Comparison of ENCODE assay signal across 25 mouse cellular contexts in genomic region chr13:41675966-41676835, GRCm38 (mm10).
DNase-seq lines count a peak whose midpoint lies in the region; ATAC-seq lines count a peak whose summit lies in the region.
"Had no signal": no experiment of that assay in that cellular context is flagged by ENCODE, and none has a peak within 500 bp of the region (broad histone marks: within the 10 kb centered on the region; RNA-seq: fewer than 3 reads in every experiment).

No protein-coding gene starts in this region.

- no peaks in the 10 kb centered on the region for H3K9me3 ChIP-seq in kidney, embryonic 16.5 days (ENCODE audit: low read length)
- H3K9me3 ChIP-seq: forebrain, embryonic 15.5 days; heart, embryonic 13.5 days; limb, embryonic 12.5 days; megakaryocyte, embryonic 14.5 days had no signal

- H3K9ac ChIP-seq in kidney, embryonic 16.5 days (replicated peaks; ENCODE audit: low read length): no peak overlapping the region
- H3K9ac ChIP-seq: forebrain, embryonic 15.5 days; heart, embryonic 13.5 days; hindbrain, embryonic 14.5 days; limb, embryonic 12.5 days; liver, postnatal 0 days had no signal

- 52% methylated on average over 9 of the region's 9 CpGs for WGBS in kidney, embryonic 16.5 days

- ATAC-seq in kidney, embryonic 16.5 days (ENCODE audit: low FRiP score, low TSS enrichment): peak; percentile 61
- ATAC-seq: CD4-positive, CD25-positive, alpha-beta regulatory T cell, adult 4 months; forebrain, embryonic 15.5 days; inflammation-experienced regulatory T-cells, adult 6 months; liver, postnatal 0 days; midbrain, embryonic 16.5 days had no signal

- peak overlapping the region; percentile 79 for H3K27ac ChIP-seq in kidney, embryonic 16.5 days (ENCODE audit: low read length)
- H3K27ac ChIP-seq: forebrain, embryonic 15.5 days; heart, adult 2 months; heart, embryonic 13.5 days; hindbrain, embryonic 14.5 days; limb, embryonic 12.5 days had no signal

- no peaks in the 10 kb centered on the region for H3K36me3 ChIP-seq in kidney, embryonic 16.5 days (ENCODE audit: insufficient read depth, low read length)
- H3K36me3 ChIP-seq: forebrain, embryonic 15.5 days; heart, embryonic 13.5 days; limb, embryonic 12.5 days had no signal

- peaks cover 43% of the 10 kb centered on the region for H3K4me1 ChIP-seq in kidney, embryonic 16.5 days (ENCODE audit: insufficient read depth, low read length)
- H3K4me1 ChIP-seq: forebrain, embryonic 15.5 days; limb, embryonic 12.5 days; megakaryocyte, embryonic 14.5 days had no signal

- no peaks in the 10 kb centered on the region for H3K27me3 ChIP-seq in kidney, embryonic 16.5 days (ENCODE audit: insufficient read depth, low read length)
- H3K27me3 ChIP-seq: forebrain, embryonic 15.5 days; heart, embryonic 13.5 days; limb, embryonic 12.5 days; megakaryocyte, embryonic 14.5 days had no signal

- no peak overlapping the region for H3K4me2 ChIP-seq in kidney, embryonic 16.5 days (replicated peaks; ENCODE audit: low read depth, low read length)
- H3K4me2 ChIP-seq: forebrain, embryonic 15.5 days; heart, embryonic 13.5 days; hindbrain, embryonic 14.5 days; limb, embryonic 12.5 days; liver, embryonic 11.5 days had no signal

- DNase-seq in heart, adult 11 months: peak; percentile 72
- DNase-seq in heart, postnatal 4 days: no peak
- no peak for DNase-seq in kidney, postnatal 14 days
- DNase-seq in 3T3-L1 (ENCODE audit: low read depth, low spot score): peak; percentile 78
- peak; percentile 69 for DNase-seq in adipocyte (ENCODE audit: low spot score)
- no peak for DNase-seq in T-cell, adult 2 months (ENCODE audit: low spot score)
- DNase-seq in right cerebral cortex, postnatal 10 days (ENCODE audit: low spot score in 2 of 2): no peak
- DNase-seq: adrenal gland, postnatal 14 days; cerebellum, adult 8-10 months; cerebellum, postnatal 36 days; heart, adult 2 months; heart, postnatal 14 days; liver, postnatal 0 days; lung, postnatal 36 days; right cerebral cortex, postnatal 4 days had no signal

- H3K4me3 ChIP-seq in kidney, embryonic 16.5 days (ENCODE audit: low read length): no peak overlapping the region
- H3K4me3 ChIP-seq: forebrain, embryonic 15.5 days; heart, adult 2 months; heart, embryonic 13.5 days; limb, embryonic 12.5 days; megakaryocyte, embryonic 14.5 days had no signal

Comparison
In these comparisons a context has a peak if more than half of its experiments do, and no peak if none do; other contexts are left out.
1. DNase-seq: peak in heart, adult 11 months (single experiment), 3T3-L1 (single experiment) and adipocyte (single experiment); none in heart, postnatal 4 days (single experiment), kidney, postnatal 14 days (single experiment), T-cell, adult 2 months (single experiment) and right cerebral cortex, postnatal 10 days (0 of 2).